Mouse (Mus musculus): Measurements from ENCODE around the gene Gsg1l.

DNA sequence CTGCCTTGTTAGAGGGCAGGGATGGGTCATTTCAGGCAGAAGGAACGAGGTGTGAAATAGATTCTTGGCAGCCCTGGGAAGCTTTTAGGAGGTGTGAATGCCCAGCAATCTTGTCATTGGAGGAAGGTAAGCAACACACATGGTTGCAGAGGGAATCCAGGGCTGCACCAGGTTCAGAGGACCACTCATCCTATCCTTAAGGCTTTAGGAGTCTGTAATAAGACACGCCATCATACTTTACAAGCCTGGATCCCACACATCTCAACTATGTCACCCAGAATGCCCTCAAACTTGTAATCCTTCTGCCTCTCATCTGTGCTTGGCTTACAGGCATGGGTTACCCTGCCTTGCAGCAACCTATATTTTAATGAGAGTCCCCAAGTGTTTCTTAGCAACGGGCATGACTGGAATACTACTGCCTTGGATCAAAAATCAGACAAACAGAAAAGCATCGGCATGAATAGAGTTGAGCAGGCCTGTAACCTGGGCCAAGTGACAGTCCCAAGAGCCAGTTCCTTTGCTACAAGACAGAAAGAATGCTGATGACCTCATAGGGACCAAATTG lies 196.0 kb downstream of the Gsg1l start:
- no peak for TF ChIP-seq CTCF (IDR thresholded peaks at IDR 0.05; ENCODE audit: extremely low read depth, insufficient read depth, insufficient read length, insufficient replicate concordance)
- TF ChIP-seq POLR2A (IDR thresholded peaks at IDR 0.05; ENCODE audit: low read depth, low read length) = no peak
